Mouse (Mus musculus): ENCODE measurements at regions not wholly inside any gene's neighbourhood (a gene's known extent, or its start where the extent isn't known, plus 50 kb on each side); places are given as distances from the start of the nearest gene placed in this dataset.

DNA sequence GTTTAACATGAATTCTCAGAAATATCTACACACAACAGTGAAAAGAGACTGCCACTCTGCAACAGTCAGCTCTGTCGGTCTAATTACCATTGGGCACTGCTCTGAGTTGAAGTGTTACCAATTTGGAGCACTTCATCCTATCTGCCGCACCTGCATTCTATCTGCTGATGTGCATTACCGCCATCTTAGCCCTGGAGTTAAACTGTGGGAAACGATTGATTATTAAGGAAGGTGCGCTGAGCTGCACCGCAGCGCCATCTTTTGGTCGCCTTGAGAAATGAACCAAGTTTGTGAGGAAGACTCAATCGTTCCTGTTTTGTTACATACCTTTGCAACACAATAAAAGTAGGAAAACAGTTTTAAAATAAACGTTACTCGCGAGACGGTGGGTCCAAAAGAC is 110.5 kb downstream of the Rergl start:
- peak; percentile 11 for DNase-seq (ENCODE audit: low spot score)

DNA sequence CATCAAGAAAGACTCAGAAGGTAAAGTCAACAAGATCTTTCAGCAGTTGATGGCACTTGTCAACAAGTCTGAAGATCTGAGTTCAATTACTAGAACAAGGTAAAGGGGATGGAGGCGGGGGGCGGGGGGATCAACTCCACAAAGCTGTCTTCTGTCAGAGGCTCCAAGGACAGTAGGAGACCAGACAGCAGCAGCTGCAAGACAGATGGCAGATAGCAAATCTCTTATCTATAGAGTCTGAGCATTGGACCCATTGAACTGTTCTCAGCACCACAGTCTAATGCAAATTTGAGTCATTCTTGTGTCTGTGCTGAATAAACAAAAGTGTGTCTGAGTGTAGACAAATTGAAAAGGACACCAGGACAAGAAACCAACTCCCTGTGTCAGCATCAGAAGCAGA is 150.8 kb downstream of the Rergl start:
- no peak for DNase-seq (ENCODE audit: low spot score)

DNA sequence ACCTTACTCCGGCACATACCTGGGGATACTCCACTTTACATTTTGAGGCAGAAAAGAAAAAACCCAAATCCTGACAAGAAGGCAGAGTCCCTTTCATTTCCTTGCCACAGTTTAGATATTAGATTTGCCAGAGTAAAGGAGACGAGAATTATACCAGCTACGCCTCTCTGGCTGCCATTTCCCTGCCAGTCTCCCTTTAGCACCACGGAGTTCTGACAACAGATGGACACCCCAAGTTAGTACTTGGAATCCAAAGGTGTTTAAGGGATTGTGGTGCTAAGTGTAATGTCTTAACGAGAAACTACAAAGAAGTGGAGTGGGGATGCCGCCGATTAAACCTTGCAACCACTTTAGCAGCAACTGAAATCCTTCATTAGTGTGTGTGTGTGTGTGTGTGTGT is 176.6 kb downstream of the Rergl start:
- DNase-seq (ENCODE audit: low spot score) = no peak

DNA sequence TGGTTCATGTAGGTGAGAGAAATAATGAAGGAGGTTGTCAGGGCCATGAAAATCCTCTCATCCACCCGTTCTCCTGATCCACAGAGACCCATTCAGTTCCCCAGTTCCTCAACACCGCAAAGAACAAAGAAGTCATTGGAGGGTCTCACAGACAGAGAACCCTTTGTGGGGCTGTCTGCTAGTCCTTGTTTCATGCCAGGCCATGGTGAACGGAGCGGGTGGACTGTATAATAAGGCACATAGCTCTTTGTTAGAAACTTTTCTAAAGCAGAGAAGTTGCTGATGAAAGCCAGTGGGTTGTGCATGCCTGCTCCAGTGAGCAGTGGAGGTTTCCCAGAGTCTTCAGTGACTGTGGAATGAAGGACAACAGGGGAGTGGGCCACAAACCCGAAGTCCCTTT is 194.1 kb downstream of the Rergl start:
- no peak for DNase-seq (ENCODE audit: low spot score)

DNA sequence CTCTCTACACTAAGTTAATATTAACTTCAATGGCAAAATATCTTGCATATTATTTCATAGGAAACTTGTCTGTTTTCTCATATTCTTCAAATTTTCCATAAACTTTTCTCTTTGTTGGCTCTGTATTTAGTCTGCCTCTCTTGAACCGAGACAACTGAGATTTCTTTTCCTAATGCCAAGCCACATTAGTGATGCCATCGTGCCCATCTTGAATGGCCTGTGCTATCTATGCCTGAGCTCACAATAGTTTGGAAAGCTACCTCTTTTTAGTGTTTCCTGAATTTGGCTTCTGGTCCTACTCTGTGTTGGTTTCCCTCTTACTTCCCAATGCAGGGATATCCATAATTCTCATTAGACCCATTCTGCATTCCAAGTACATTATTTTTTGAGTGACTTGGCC is 197.5 kb downstream of the Rergl start:
- DNase-seq (ENCODE audit: low spot score) = no peak

DNA sequence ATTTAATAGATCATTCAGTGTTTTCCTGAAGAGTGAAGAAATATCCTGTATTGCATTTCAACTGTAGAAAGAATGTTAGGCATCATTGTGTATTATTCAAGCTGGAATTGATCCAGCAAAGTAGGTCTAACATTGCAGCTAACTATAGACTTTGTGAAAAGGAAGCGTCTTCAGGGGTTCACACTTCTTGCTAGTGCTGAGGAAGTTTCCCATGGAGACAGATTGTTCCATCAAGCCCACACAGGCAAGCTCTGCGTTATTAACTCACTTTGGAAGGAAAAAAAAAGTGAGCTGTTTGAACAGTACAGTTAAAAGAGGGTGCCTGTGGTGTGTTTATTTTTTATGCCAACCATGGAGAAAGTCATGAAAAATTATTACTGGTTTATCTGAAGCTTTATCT is 206.1 kb downstream of the Rergl start:
- no peak for DNase-seq (ENCODE audit: low spot score)

DNA sequence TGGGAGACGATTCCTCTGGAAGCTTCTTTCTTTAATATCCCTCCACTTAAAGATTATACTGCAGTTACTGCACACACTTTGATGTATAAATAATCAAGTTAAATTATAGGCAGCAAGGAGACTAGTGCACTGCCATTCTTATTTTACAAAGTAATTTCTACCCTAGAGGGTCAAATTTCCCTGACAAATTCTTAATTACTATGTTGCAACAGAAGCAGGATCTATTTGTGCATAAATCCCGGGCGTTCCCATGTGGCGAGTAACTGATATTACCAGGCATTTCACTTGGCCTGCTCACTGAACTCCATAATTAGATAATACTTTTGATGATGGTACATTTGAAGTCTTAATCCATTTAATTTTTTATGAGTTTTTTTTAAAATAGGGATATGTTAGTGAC is 222.7 kb downstream of the Rergl start:
- no peak for DNase-seq (ENCODE audit: low spot score)

DNA sequence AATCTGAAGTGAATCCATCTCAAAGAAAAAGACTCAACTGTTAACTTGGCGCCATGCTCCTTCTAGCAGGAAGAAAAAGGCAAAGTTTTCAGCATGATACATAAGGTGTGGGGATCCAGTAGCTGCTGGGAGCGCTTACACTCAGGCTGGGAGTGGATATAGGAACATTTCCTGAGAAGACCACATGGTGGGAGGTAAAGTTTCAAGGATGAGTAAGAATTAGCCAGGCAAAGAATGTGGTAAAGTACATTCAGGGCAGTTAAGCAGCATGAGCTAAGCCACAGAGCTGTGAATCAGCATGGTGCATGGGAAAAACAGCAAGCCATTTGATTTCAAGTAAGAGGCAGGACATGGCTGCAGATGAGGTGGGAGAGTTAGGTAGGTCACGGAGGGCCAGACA is 226.3 kb downstream of the Rergl start:
- no peak for DNase-seq (ENCODE audit: low spot score)

DNA sequence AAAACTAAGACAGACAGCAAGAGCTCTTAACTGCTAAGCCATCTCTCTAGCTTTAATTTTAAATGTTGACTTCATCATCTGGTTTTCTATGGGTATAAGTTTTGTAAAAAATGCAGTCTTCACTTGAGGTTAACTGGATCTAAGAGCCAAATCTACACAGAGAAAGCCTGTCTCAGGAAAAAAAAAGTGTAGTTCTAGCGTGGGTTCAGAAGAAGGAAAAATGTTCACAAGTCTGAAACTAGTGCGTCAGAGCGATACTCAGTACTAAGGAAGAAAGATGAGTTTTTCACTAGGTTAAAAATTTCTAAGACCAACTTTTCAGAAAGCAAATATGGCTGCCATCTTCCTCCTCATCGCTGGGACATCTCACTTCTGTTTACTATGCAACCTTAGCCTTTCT is 248.1 kb downstream of the Rergl start:
- no peak for DNase-seq (ENCODE audit: low spot score)

DNA sequence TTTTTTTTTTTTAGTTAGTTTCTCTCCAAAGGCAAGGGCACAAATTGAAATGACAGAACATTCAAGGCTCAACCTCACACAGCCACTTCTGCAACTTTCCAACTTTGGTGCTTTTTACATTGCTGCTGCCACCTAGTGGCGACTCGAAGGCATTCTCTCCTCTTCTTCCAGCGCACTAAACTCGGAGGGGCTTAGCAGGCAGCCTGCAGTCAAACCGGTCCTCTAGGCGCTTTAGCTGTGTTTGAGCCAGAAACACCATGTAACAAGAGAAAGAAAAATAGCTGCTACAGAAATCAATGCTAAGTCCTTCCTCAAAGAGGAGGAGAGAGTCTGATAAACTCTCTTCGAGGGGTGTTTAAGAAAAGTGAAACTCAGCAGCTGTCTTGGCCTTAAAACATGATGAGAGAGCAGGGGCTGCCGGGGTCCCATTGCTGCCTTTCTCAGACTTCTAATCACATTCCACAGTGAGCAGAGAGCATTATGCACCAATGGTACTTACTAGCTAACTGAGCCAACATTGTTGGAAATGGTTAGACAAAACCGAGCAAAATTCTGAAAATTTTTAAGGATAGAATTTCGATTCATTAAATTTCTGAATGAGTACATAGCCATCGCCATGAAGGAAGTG is 252.7 kb downstream of the Rergl start:
- peak; percentile 24 for DNase-seq (ENCODE audit: low spot score)

DNA sequence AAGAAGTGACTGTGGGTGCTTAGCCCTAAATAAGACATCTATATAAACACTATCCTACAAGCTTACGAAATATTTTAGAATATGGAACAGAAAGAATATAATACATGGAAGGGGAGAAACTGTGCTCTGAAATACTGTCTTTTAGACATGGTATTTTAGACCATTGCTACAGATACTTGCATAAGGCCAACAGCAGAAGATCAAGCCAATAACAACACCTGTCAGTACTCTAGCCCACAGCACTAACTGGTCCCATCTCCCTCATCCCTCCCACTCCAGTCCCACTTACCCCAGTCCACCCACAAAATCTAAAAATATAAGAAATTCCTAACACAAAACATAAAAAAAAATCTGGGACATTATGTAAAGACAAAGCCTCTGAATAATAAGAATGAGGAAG is 275.6 kb downstream of the Rergl start:
- DNase-seq (ENCODE audit: low spot score) = no peak

DNA sequence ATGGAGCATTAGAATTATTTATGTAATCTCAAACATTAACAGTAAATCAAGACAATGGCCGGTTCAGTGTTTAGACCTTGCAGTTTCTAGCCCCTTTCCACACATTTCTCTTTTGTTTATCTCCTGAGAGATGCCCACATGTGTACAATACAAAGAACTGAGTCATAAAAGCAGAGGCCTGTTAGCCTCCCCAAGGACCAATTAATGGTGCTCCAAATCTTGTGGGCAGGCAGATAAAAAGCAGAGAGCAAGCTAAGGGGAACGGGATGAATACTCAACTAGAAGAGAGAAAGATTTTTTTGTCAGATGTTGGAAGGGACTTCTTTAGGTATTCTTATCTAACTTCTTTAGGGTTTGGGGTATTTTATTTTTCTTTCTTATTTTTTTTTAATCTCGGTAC is 287.3 kb downstream of the Rergl start:
- DNase-seq (ENCODE audit: low spot score) = no peak

DNA sequence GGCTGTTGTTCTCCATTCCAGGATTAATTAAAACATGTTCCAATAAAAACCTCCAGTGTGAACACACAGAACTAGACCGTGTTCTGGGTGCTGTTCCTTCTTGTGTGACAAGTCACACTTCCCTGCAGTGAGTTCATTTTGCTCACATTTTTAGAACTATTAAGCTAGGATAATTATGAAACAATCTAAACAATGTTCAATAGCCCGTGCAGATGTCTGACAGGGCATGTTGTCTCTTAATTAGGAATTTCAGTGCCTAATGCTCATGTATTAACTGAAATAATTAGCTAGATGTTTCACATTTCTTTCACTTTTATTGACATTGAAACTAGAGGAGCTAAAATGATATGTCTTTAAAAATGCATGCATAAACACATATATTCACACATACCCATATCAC is 291.5 kb downstream of the Rergl start:
- no peak for DNase-seq (ENCODE audit: low spot score)

DNA sequence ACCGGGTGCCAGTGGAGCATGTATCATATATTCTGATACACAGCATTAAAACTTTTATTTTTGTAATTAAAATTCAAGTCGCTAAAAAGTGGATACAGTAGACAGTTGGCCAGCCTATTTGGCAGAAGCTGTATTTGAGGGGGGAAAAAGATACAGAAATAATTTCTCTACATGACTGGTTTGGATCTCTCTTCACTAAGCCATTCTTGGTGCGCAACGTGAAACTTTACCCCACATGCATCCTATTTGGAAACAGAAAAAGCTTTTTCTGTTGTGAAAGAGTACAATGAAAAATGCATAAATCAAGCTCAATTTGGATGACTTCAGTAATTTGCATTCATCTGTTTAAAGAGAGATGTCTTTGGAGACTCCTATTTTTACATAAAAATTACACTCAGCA is 303.2 kb downstream of the Rergl start:
- no peak for DNase-seq (ENCODE audit: low spot score)

DNA sequence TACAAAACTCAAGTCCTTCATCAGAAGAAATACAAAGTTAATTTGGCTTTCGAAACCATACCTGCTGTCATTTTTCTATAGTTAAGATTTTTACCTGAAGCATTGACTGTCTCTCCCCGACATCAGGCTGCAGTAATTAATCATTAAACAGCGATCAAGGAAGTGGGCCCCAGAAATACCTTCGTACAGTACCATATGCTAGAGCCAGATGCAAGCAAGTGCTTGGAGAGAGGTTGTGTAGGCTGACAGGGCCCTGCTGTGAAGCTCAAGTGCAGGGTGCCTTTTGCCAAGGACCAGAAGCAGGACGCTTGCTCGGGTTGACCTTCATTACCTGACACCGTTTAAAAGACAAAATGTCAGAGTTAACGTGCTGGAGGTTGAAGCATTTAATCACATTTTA is 315.3 kb downstream of the Rergl start:
- DNase-seq (ENCODE audit: low spot score) = no peak

DNA sequence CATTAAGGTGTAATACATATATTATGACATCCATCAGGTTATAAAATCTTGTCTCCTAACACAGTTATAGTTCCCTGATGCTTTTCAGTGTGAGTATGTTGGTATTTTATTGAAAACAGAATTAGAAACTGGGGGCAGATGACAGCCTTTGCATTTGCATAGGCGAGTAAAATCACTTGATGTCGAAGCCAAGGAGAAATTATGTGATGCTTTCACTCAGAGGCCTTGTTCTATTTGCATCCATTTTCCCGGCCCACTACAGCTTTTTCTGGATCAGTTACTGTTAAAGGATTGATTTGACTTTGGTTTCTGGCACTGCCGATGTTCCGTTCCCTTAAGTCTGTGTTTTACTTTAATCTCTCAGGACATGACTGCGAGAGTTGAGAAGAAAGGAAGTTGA is 341.4 kb downstream of the Rergl start:
- DNase-seq (ENCODE audit: low spot score) = no peak

DNA sequence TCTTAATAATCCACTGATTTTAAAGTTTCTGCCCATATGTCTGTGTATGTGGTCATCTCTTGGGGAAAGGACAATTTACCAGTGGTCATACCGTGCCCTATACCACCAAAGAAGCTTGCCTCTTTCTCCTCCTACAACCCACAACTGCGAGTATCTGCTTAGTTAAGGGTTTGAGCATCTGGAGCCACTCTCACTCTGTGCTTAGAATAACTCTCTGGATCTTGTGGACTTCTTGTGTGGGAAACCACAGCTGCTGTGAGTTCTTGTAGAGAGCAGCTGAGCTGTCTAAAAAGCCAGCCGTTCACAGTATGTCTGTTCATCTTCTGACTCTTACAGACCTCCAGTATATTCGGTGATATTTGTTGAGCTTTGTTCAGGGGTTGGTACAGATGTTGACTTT is 342.0 kb downstream of the Rergl start:
- no peak for DNase-seq (ENCODE audit: low spot score)

DNA sequence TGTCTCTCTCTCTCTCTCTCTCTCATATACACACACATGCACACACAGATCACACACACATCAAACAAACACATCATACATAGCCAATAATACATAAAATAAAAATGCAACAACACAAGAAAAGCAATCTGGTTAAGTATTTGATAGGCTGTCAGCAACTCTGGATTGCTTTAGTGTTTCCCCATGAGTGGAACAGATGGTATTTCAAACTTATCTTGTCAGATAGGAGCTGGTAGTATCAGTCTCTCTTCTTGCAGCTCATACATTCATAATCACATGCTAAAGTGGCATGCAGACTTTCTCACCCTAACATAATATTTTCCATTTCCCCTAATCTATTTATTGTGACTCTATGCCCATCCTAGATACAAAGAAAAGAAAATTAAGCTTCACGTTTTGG is 347.0 kb downstream of the Rergl start:
- DNase-seq (ENCODE audit: low spot score) = no peak

DNA sequence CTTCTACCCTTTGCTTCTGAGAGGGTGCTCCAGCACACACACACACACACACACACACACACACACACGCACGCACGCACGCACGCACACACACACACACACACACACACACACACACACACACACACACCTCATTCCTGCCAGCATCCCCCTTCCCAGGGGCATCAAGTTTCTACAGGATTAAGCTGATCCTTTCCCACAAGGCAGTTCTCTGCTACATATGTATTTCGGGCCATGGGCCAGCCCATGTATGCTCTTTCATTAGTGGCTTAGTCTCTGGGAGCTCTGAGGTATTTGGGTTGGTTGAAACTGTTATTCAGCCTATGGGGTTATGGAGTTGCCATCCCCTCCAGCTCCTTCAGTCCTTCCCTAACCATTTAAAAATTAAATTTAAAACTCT is 366.1 kb downstream of the Rergl start:
- no peak for DNase-seq (ENCODE audit: low spot score)

DNA sequence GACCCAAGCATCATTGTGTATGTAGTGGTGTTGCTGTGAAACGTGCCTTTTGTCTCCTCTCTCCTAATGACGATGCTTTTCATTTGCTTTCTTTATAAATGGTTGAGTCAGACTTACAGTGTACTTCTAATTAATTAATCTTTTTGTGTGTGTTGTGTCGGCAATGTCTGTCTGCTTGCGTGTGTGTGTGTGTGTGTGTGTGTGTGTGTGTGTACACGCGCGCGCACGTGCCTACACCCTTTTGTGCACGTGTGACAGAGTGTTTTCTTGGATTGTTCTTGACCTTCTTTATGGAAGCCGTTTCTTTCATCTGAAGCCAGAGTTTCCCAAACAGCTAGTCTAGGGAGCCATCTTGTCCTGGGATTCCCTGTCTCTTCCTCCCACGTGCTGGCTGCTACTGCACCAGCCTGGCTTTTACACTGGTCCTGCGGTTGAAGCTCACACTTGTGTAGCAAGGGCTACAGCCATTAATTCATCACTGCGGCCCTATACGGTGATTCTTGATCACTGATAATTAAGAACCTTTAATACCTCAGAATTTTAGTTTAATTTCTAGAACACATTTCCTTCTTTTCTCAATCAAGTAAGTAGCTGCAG is 369.6 kb downstream of the Rergl start:
- no peak for DNase-seq (ENCODE audit: low spot score)

DNA sequence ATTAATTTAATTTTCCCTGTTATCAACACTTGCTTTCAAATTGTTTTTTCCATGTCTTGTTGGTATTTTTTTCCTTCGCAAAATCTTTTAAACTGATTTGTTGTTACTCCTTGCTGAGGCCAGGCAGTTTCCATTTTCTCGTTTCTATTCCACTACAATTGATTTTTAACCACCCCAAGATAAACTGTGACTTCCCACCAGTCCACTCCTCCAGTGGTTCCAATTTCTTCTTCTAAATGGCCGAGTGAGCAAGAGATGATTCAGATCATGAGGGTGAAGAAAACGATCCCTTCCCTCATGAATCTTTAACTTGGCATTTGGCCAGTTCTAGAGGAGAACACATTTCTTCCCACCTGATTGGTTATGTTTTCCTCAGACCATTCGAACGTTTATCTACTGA is 393.5 kb downstream of the Rergl start:
- DNase-seq (ENCODE audit: low spot score) = no peak

DNA sequence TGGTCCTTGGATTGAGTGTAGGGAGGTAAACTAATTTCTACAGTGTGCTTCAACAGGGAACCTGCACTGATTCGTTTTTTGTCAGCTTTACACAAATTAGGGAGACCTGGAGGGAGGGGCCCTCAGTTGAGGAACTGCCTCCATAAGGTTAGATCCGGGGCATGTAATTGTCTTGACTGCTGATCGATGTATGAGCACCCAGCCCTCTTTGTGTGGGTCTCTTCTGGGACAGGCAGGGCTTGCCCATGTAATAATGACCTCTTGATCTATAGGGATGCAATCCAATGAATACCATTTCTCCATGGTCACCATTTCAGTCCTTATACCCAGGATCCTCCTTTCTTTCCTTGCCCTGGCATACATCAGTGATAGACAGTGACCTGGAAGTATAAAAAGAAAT is 398.4 kb downstream of the Rergl start:
- DNase-seq (ENCODE audit: low spot score) = no peak

DNA sequence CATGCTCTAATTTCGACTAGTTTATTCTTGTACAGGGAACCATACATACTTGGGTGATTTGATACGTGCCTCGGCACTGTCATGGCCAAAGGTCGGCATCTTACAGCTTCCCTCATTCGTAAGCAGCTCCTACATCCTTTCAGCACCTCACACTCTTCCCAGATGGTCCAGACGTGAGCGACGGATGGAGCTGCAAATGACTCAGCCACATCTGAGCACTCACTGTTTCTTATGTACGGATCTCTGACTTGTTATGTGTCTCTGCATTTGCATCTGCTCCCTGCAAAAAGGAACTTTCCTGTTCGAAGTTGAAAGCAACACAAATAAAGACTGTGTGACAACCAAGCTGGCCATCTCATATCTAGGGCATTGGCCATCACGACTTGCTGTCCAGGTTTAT is 402.5 kb downstream of the Rergl start:
- no peak for DNase-seq (ENCODE audit: low spot score)

DNA sequence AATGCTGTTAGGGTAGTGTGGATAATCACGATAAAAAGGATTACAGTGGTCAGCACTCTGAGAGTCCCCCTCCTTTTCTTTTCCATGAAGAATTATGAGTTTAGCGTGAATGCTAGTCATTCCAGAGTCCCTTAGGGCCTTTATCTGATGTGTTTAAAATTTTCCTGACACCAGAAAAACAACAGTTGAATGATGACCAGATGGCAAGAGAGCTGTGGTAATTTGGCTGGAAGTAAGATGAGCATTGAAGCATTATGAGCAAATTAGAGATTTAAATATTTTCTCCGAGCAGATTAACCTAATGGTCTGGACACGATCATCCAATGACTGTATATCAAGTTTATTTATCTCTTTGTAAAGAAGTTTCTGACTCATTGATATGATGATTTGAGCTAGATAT is 417.1 kb upstream of the Igbp1b start:
- DNase-seq (ENCODE audit: low spot score) = no peak

DNA sequence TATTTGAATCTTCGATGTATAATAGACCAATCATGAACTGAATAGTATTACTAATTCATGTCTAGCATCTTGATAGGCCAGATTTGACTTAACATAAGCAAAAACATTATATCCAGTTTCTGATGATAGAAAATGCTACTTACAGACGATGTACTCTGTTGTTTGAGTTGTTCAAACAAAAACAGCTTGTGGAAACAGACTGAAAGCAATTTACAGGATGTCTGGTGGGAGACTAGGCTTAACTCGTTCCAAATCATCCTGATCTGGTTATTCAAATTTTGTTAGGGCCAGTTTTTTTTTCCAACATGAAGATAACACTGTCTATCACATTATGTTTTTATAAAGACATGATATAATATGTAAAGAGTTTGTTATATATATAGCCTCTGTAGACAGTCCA is 369.4 kb upstream of the Igbp1b start:
- no peak for DNase-seq (ENCODE audit: low spot score)
